Mouse (Mus musculus) embryonic facial prominence, embryonic 12.5 days (tissue): ENCODE measurements around the gene Ccl17. TPM values are rescaled to one million over a fixed set of nuclear protein-coding genes. Genes with fewer than 3 reads are reported as not detected.

Experiments
- ATAC-seq: fragments of 200-750 bp; cut with Nextera tagmentation; 2 replicates; pipeline ENCODE4 v1.8.0; 2017; ENCODE audit not compliant: insufficient number of reproducible peaks, insufficient read depth, low FRiP score, low TSS enrichment
- H3K27ac ChIP-seq: fragments of 300-500 bp; sonication (generic); 2 replicates; pipeline ENCODE4 v1.5.1; 2016; ENCODE audit warnings: mild to moderate bottlenecking
- H3K27me3 ChIP-seq: fragments of 300-500 bp; sonication (generic); 2 replicates; pipeline ENCODE4 v1.6.1; 2016; ENCODE audit warnings: mild to moderate bottlenecking, moderate library complexity
- H3K36me3 ChIP-seq: fragments of 300-500 bp; sonication (generic); 2 replicates; pipeline ENCODE4 v1.6.1; 2016; ENCODE audit warnings: mild to moderate bottlenecking
- H3K4me1 ChIP-seq: fragments of 300-500 bp; sonication (generic); 2 replicates; pipeline ENCODE4 v1.6.1; 2016
- H3K4me2 ChIP-seq: fragments of 300-500 bp; sonication (generic); replicated peaks from 2 replicates; pipeline ENCODE4 v1.6.1; 2016; ENCODE audit warnings: mild to moderate bottlenecking, moderate library complexity
- H3K4me3 ChIP-seq: fragments of 300-500 bp; sonication (generic); 2 replicates; pipeline ENCODE4 v1.5.1; 2016; ENCODE audit warnings: mild to moderate bottlenecking
- H3K9ac ChIP-seq: fragments of 300-500 bp; sonication (generic); 2 replicates; pipeline ENCODE4 v1.6.1; 2016; ENCODE audit warnings: mild to moderate bottlenecking, moderate library complexity
- H3K9me3 ChIP-seq: fragments of 300-500 bp; sonication (generic); 2 replicates; pipeline ENCODE4 v1.6.1; 2016; ENCODE audit warnings: mild to moderate bottlenecking, moderate library complexity
- WGBS: fragments of 180-500 bp; shearing (Covaris S2); methylation state at CpG from one replicate; pipeline ENCODE4 v1.1.7; 2016; 5-methylcytosine and 5-hydroxymethylcytosine counted together
- polyA plus RNA-seq: library from polyadenylated mRNA; unstranded; fragments of >200 nt; fragmentation: Nextera tagmentation; extraction: Ambion mirVana; gene quantifications from 2 replicates; pipeline ENCODE4 v1.2.1, GENCODE M21; 2016

Ccl17 gene
- polyA plus RNA-seq, 1 experiment from 2014 or later: not detected

DNA sequence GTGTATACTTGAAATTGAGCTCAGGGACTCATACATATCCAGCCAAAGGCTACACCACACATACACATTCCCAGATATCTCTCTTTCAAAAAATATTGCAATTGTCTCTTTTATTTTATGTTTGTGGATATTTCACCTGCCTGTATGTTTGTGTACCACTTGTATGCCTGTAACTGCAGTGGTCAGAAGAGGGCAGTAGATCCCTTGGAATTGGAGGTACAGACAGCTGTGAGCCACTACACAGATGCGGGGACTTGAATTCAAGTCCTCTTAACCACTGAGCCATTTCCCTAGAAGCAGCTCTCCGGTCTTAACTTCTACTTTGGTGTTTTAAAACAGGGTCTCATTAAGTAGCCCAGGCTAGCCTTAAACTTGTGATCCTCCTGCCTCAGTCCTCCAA lies 15.5 kb upstream of the Ccl17 start:
- Histone ChIP-seq H3K27me3 (no peaks in the 10 kb centered on the region), H3K9ac (no peak overlapping the region), H3K36me3 (no peaks in the 10 kb centered on the region), H3K4me3 (no peak overlapping the region), H3K27ac (no peak overlapping the region), H3K9me3 (no peaks in the 10 kb centered on the region), H3K4me1 (no peaks in the 10 kb centered on the region), H3K4me2 (no peak overlapping the region)
- no peak for ATAC-seq
- 93% methylated on average over 2 of the region's 2 CpGs for WGBS

DNA sequence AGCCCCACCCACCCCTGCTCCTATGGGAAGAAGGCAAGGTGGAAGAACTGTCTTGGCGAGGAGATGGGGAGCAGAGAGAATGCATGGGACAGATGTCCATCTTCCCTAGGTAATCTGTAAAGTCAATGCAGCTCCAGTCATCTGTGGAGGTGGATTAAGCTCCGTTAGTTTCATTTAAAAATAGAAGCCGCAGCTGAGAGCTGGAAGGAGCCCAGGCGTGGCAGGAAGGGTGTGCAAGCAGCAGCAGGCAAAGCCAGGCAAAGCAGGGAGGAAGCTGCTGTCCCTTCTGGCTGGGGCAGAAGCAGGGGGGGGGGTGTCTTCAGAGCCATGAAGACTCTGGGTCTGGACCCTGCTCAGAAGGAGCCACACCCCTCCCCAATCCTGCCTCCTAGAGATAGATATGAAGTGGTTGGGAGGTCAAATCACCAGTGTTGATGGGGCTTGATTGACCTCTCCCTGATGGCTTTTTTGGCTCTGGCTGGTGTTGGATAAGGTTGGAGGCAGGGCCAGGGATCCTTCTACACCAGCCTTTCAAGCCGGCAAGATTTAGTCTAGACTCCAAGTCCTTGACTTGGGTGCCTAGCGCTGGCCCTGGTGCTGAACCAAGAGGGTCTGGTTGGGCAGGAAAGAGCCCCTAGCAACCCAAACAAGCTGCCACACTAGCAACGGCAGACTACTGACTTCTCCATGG lies 9.8 kb upstream of the Ccl17 start:
- H3K27ac ChIP-seq: no peak overlapping the region
- no peak for ATAC-seq
- H3K9me3 ChIP-seq: no peaks in the 10 kb centered on the region
- H3K4me3 ChIP-seq: no peak overlapping the region
- H3K9ac ChIP-seq: no peak overlapping the region
- WGBS: 68% methylated on average over 7 of the region's 7 CpGs
- H3K36me3 ChIP-seq: no peaks in the 10 kb centered on the region
- no peak overlapping the region for H3K4me2 ChIP-seq
- 0 out of 2 replicates have a peak, but pooled peaks cover 4% of the 10 kb centered on the region for H3K27me3 ChIP-seq
- no peaks in the 10 kb centered on the region for H3K4me1 ChIP-seq

DNA sequence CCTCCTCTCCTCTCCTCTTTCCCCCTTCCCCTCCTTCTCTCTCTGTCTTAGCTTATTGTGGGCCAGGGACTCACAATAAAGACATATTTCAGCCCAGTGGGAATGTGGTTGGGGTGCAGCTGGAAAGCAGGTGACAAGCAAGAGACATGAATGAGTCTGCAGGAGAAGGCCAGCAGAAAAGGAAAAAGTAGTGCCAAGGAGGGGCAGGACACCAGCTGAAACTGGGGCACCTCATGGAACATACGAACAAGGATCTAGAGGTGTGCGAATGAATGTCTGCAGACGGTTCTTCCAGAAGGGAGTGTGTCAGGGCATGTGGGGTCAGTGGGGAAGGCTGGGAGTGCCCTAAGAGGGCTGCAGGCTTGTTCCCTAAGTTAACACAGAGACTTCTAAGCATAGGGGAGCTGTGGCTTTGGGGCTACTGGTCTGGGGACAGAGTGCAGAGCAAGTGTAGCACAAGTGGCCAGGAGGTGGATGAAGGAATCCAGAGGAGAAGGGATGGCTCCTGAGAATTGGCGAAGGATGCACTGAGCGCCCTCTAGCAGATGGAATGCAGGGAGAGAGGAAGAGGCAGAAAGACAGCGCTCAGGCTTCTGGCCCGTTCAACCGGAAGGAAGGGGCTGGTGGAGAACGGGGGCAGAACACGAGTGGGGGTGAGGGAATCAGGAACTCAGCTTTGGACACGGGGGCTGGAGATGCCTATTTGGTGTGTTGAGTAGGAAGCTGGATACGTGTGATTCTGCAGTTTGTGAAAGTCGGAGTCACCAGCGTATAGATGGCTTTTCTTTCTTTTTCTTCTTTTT lies 8.8 kb upstream of the Ccl17 start:
- Histone ChIP-seq H3K9me3 (no peaks in the 10 kb centered on the region), H3K4me1 (no peaks in the 10 kb centered on the region), H3K4me3 (no peak overlapping the region), H3K27ac (no peak overlapping the region), H3K27me3 (0 out of 2 replicates have a peak, but pooled peaks cover 4% of the 10 kb centered on the region), H3K9ac (no peak overlapping the region), H3K4me2 (no peak overlapping the region), H3K36me3 (no peaks in the 10 kb centered on the region)
- WGBS: 45% methylated on average over 14 of the region's 14 CpGs
- ATAC-seq: no peak

DNA sequence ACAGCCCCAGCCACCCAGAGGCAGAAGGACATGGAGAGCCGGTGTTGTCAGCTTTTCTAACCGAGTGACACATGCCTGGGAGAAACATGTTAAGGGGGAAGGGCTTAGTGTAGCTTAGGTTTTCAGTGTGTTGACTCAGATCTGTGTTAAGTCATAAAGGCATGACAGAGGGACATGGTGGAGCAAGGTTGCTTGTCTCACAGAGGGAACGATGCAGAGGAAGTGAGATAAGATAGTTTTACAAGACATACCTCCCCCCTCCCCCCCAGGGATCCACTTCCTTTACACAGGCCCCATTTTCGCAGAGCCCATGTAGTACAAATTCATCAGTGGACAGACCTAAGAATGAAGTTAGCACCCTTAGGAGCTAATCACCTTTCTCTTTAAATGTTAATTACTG lies 7.9 kb upstream of the Ccl17 start:
- Histone ChIP-seq H3K4me3 (no peak overlapping the region), H3K27ac (no peak overlapping the region), H3K9me3 (no peaks in the 10 kb centered on the region), H3K4me1 (no peaks in the 10 kb centered on the region), H3K27me3 (0 out of 2 replicates have a peak, but pooled peaks cover 4% of the 10 kb centered on the region), H3K4me2 (no peak overlapping the region), H3K9ac (no peak overlapping the region), H3K36me3 (no peaks in the 10 kb centered on the region)
- ATAC-seq: no peak
- WGBS: 83% methylated on average over 4 of the region's 4 CpGs

DNA sequence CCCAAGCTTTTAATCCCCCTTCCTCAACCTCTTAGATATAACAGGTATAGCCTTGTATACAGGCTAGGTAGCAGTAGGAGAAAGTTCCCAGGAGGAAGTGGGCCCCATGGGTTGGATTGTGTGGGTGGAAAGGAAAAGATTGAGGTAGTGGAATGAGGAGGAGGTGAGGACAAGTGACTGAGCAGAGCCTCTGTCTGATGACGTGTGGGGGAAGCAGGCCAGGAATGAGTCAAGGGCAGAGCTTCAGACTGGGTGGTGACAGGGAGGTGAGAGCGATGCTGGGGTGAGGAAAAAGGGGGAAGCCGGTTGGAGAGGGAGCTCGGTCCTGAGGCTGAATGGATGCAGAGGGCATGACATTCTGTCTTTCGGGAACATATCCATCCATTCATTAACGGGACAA lies 6.7 kb upstream of the Ccl17 start:
- Histone ChIP-seq H3K4me2 (no peak overlapping the region), H3K4me1 (no peaks in the 10 kb centered on the region), H3K4me3 (no peak overlapping the region), H3K27ac (no peak overlapping the region), H3K36me3 (no peaks in the 10 kb centered on the region), H3K9ac (no peak overlapping the region), H3K9me3 (no peaks in the 10 kb centered on the region), H3K27me3 (0 out of 2 replicates have a peak, but pooled peaks cover 4% of the 10 kb centered on the region)
- ATAC-seq: no peak
- 72% methylated on average over 6 of the region's 6 CpGs for WGBS

DNA sequence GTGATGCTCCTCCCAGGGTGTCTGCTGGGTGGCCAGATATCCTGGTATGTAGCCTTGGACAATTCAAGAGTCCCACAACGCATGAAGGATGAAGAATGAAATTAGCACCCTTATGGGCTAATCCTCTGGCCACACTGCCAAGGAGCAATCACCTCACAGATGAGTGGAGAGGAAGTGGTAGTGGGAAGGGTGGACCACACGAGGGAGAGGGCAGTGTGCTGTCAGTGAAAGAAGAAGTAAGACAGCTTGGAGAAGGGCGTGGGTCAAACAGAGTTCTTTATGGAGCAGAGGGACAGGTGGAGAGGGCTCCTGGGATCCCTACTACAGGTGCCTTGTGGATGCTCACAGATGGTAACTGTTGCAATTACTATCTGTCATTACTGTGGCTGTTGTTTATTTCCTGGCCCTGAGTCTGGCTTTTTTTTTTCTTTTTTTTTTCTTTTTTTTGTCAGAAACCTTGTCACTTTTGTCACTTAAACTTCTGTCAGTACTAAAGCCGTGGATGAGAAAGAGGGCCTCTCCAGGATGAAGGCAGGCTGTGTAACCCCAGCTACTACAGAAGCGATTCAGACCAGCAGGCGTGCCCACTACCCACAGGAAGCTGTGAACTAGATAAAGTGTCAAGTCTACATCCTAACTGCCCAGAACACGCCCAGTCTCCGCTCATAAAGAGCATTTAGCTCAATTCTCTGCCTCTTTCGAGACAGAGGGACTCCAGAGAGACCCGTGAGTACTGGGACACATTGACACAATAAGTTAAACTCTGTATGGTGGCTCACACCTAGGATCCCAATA lies 5.5 kb upstream of the Ccl17 start:
- Histone ChIP-seq H3K4me2 (no peak overlapping the region), H3K36me3 (no peaks in the 10 kb centered on the region), H3K27ac (no peak overlapping the region), H3K9ac (no peak overlapping the region), H3K9me3 (no peaks in the 10 kb centered on the region), H3K4me1 (no peaks in the 10 kb centered on the region), H3K4me3 (no peak overlapping the region), H3K27me3 (0 out of 2 replicates have a peak, but pooled peaks cover 4% of the 10 kb centered on the region)
- ATAC-seq: no peak
- 67% methylated on average over 10 of the region's 10 CpGs for WGBS

DNA sequence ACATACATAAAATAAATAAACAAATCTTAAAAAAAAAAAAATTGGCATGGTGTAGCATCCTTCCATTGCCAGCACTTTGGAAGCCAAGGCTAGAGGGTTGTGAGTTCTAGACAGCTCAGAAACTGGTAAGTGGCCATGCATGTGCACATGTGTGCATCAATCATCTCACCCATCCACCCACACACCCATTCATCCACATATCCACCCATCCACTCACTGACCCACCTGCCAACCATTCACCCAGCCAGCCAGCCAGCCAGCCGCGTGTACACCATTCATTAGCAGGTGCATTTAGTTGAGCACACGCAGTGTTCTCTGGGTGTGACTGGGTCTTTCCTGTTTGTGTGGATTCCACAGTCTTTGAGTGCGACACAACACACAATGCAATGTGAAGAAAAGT lies 4.4 kb upstream of the Ccl17 start:
- Histone ChIP-seq H3K4me2 (no peak overlapping the region), H3K4me3 (no peak overlapping the region), H3K27me3 (0 out of 2 replicates have a peak, but pooled peaks cover 4% of the 10 kb centered on the region), H3K36me3 (no peaks in the 10 kb centered on the region), H3K27ac (no peak overlapping the region), H3K9ac (no peak overlapping the region), H3K4me1 (no peaks in the 10 kb centered on the region), H3K9me3 (no peaks in the 10 kb centered on the region)
- WGBS: 73% methylated on average over 4 of the region's 4 CpGs
- ATAC-seq: no peak

DNA sequence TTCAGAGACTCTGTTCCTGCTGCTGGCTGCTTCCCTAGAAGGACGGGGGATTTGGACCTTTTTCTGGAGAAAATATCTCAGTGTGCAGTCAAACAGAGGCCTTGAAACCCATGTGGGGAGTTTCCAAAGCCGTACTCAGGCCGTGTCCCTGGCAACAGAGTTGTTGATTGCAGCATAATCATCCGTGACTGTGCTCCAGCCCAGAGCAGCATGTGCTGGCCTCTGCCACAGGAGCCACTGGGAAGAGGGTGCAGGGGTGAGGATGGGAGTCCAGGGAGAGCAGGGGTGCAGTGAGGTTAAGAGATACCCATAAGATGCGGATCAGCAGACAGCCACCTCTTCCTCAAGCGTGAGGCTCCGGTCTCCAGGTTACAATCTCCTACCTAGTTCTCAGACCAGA lies 2.7 kb upstream of the Ccl17 start:
- no peaks in the 10 kb centered on the region for H3K9me3 ChIP-seq
- H3K9ac ChIP-seq: no peak overlapping the region
- H3K4me3 ChIP-seq: no peak overlapping the region
- no peak for ATAC-seq
- H3K36me3 ChIP-seq: no peaks in the 10 kb centered on the region
- WGBS: 60% methylated on average over 7 of the region's 7 CpGs
- H3K4me1 ChIP-seq: no peaks in the 10 kb centered on the region; the same call in 1 of the 2 replicates
- H3K4me2 ChIP-seq: no peak overlapping the region
- no peak overlapping the region for H3K27ac ChIP-seq
- H3K27me3 ChIP-seq: 0 out of 2 replicates have a peak, but pooled peaks cover 4% of the 10 kb centered on the region

DNA sequence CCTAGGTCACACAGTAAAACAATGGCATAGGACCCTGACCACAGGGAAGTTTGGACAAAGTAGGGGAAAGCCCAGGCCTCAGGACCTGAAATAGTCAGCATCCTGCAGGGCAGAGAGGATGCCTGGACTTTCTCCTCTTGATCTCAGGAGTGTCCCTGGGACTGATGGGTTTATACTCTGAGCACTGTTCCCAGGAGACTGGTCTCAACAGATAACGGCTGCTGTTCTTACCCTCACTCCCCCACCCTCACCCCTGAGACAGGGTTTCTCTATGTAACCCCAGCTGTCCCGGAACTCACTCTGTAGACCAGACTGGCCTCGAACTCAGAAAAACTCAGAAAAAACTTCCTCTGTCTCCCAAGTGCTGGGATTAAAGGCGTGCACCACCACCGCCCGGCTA lies 1.9 kb upstream of the Ccl17 start:
- no peaks in the 10 kb centered on the region for H3K9me3 ChIP-seq
- 0 out of 2 replicates have a peak, but pooled peaks cover 4% of the 10 kb centered on the region for H3K27me3 ChIP-seq
- no peak for ATAC-seq
- H3K27ac ChIP-seq: no peak overlapping the region
- H3K9ac ChIP-seq: no peak overlapping the region
- H3K36me3 ChIP-seq: no peaks in the 10 kb centered on the region
- no peak overlapping the region for H3K4me3 ChIP-seq
- no peaks in the 10 kb centered on the region; the same call in 1 of the 2 replicates for H3K4me1 ChIP-seq
- 80% methylated on average over 6 of the region's 6 CpGs for WGBS
- H3K4me2 ChIP-seq: no peak overlapping the region

DNA sequence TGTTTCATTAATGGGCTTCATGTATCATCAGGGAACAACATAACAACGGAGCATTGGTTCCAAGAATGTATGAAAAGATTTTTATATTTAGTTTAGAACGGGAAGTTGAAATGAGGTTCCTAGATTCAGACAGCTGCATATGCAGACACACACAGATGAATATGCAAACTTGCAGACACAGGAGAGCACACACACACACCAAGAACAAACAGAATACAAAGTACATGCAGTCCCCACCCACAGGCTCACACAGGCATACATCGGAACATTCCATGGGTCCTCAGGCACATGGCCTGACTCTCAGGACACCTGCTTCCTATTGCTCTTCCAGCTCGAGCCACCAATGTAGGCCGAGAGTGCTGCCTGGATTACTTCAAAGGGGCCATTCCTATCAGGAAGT lies 602 bp downstream of the Ccl17 start:
- Histone ChIP-seq H3K4me3 (no peak overlapping the region), H3K9me3 (no peaks in the 10 kb centered on the region), H3K9ac (no peak overlapping the region), H3K36me3 (no peaks in the 10 kb centered on the region), H3K27me3 (no peaks in the 10 kb centered on the region), H3K4me2 (no peak overlapping the region), H3K4me1 (no peaks in the 10 kb centered on the region; the same call in 1 of the 2 replicates), H3K27ac (no peak overlapping the region)
- ATAC-seq: no peak
- WGBS: 71% methylated on average over 5 of the region's 5 CpGs

DNA sequence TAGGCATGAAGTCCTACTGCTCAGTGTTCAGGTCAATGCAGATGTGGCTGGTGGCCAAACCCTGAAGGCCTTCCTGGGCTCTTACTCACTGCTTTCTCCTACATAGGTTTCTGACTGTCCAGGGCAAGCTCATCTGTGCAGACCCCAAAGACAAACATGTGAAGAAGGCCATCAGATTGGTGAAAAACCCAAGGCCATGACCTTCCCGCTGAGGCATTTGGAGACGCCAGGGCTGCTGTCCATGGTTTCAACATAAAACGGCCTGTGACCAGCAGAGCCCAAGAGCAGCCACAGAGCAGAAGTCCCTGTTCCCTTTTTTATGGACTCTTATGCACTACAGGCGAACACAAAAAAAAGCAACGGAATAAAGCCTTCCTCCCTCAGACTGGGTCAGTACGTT lies 1.4 kb downstream of the Ccl17 start:
- WGBS: 72% methylated on average over 6 of the region's 6 CpGs

More for the DNA sequence above, 1.4 kb downstream of the Ccl17 start:
- no peak overlapping the region for H3K4me3 ChIP-seq
- H3K9ac ChIP-seq: no peak overlapping the region
- ATAC-seq: no peak
- H3K9me3 ChIP-seq: no peaks in the 10 kb centered on the region
- H3K36me3 ChIP-seq: no peaks in the 10 kb centered on the region
- no peaks in the 10 kb centered on the region for H3K27me3 ChIP-seq
- no peak overlapping the region for H3K4me2 ChIP-seq
- H3K27ac ChIP-seq: no peak overlapping the region
- no peaks in the 10 kb centered on the region; the same call in 1 of the 2 replicates for H3K4me1 ChIP-seq
